In genomic region chr9:40948473-40948872, GRCm38 (mm10) we compare ENCODE assay signal across 22 mouse cellular contexts. TPM values are rescaled to one million over a fixed set of nuclear protein-coding genes. Genes with fewer than 3 reads are reported as not detected.
DNase-seq lines count a peak whose midpoint lies in the region; ATAC-seq and TF ChIP-seq lines count a peak whose summit lies in the region.
"Had no signal": no experiment of that assay in that cellular context is flagged by ENCODE, and none has a peak within 500 bp of the region (broad histone marks: within the 10 kb centered on the region; RNA-seq: fewer than 3 reads in every experiment).

No protein-coding gene starts in this region.

- no peak overlapping the region for H3K4me2 ChIP-seq in hindbrain, postnatal 0 days (ENCODE audit: low read depth, low read length)
- no peak overlapping the region for H3K4me2 ChIP-seq in hindbrain, embryonic 13.5 days
- no peak overlapping the region for H3K4me2 ChIP-seq in midbrain, embryonic 14.5 days (ENCODE audit: low read length)
- no peak overlapping the region for H3K4me2 ChIP-seq in midbrain, embryonic 13.5 days (replicated peaks)
- no peak overlapping the region for H3K4me2 ChIP-seq in midbrain, postnatal 0 days (ENCODE audit: low read depth, low read length, poor library complexity, severe bottlenecking)
- H3K4me2 ChIP-seq: intestine, embryonic 15.5 days had no signal

- TF ChIP-seq CTCF in heart, adult 2 months (IDR thresholded peaks at IDR 0.05) = peak; percentile 17; the same call in 1 of the 2 replicates
- TF ChIP-seq CTCF in hindbrain, postnatal 0 days (IDR thresholded peaks at IDR 0.05; ENCODE audit: low read depth) = peak; percentile 14; the same call in 1 of the 2 replicates
- peak; percentile 33 for TF ChIP-seq CTCF in midbrain, postnatal 0 days (IDR thresholded peaks at IDR 0.05)

- H3K27me3 ChIP-seq in heart, adult 2 months (ENCODE audit: control insufficient read depth, insufficient read depth, low read length) = no peaks in the 10 kb centered on the region; the same call in 1 of the 2 replicates
- H3K27me3 ChIP-seq in hindbrain, postnatal 0 days (ENCODE audit: insufficient read depth, low read length) = no peaks in the 10 kb centered on the region
- H3K27me3 ChIP-seq in hindbrain, embryonic 13.5 days = peaks cover 58% of the 10 kb centered on the region
- H3K27me3 ChIP-seq in midbrain, embryonic 14.5 days (ENCODE audit: control insufficient read depth, insufficient read depth, low read length) = no peaks in the 10 kb centered on the region
- H3K27me3 ChIP-seq in midbrain, embryonic 13.5 days = peaks cover 14% of the 10 kb centered on the region; the same call in 1 of the 2 replicates
- no peaks in the 10 kb centered on the region for H3K27me3 ChIP-seq in midbrain, postnatal 0 days (ENCODE audit: insufficient read depth, low read length)
- H3K27me3 ChIP-seq: CH12.LX; intestine, embryonic 15.5 days had no signal

- ATAC-seq in hindbrain, postnatal 0 days = no peak
- no peak for ATAC-seq in hindbrain, embryonic 13.5 days (ENCODE audit: low FRiP score)
- no peak for ATAC-seq in midbrain, embryonic 14.5 days (ENCODE audit: low FRiP score, low TSS enrichment)
- no peak for ATAC-seq in midbrain, embryonic 13.5 days
- no peak for ATAC-seq in midbrain, postnatal 0 days (ENCODE audit: low FRiP score)
- ATAC-seq: intestine, embryonic 15.5 days had no signal

- no peak for TF ChIP-seq EP300 in heart, adult 2 months (IDR thresholded peaks at IDR 0.05; ENCODE audit: insufficient read depth, low read depth, low read length)

- WGBS in heart, adult 2 months = 70% methylated on average over 6 of the region's 6 CpGs
- WGBS in hindbrain, postnatal 0 days = 81% methylated on average over 6 of the region's 6 CpGs
- WGBS in hindbrain, embryonic 13.5 days = 84% methylated on average over 6 of the region's 6 CpGs
- 94% methylated on average over 6 of the region's 6 CpGs for WGBS in midbrain, embryonic 14.5 days
- WGBS in midbrain, embryonic 13.5 days = 91% methylated on average over 6 of the region's 6 CpGs
- 82% methylated on average over 6 of the region's 6 CpGs for WGBS in midbrain, postnatal 0 days

- H3K9ac ChIP-seq in heart, adult 2 months (ENCODE audit: low read depth, low read length) = no peak overlapping the region
- H3K9ac ChIP-seq in hindbrain, postnatal 0 days (replicated peaks; ENCODE audit: low read length) = no peak overlapping the region
- no peak overlapping the region for H3K9ac ChIP-seq in hindbrain, embryonic 13.5 days
- no peak overlapping the region for H3K9ac ChIP-seq in midbrain, embryonic 14.5 days (replicated peaks; ENCODE audit: low read length)
- no peak overlapping the region for H3K9ac ChIP-seq in midbrain, embryonic 13.5 days (replicated peaks)
- H3K9ac ChIP-seq in midbrain, postnatal 0 days (replicated peaks; ENCODE audit: low read length, poor library complexity, severe bottlenecking) = no peak overlapping the region
- H3K9ac ChIP-seq: intestine, embryonic 15.5 days had no signal

- no peak for TF ChIP-seq POLR2A in heart, adult 2 months (IDR thresholded peaks at IDR 0.05; ENCODE audit: insufficient read depth, low read depth, low read length)

- H3K4me3 ChIP-seq in heart, adult 2 months = no peak overlapping the region
- H3K4me3 ChIP-seq in hindbrain, postnatal 0 days (ENCODE audit: low read length) = no peak overlapping the region
- no peak overlapping the region for H3K4me3 ChIP-seq in hindbrain, embryonic 13.5 days
- no peak overlapping the region for H3K4me3 ChIP-seq in midbrain, embryonic 14.5 days (replicated peaks; ENCODE audit: low read depth, low read length)
- H3K4me3 ChIP-seq in midbrain, embryonic 13.5 days (replicated peaks) = no peak overlapping the region
- no peak overlapping the region for H3K4me3 ChIP-seq in midbrain, postnatal 0 days (ENCODE audit: low read depth, low read length)
- H3K4me3 ChIP-seq: heart, embryonic 10.5 days; intestine, embryonic 15.5 days had no signal

- no peak overlapping the region for H3K27ac ChIP-seq in heart, adult 2 months
- no peak overlapping the region for H3K27ac ChIP-seq in hindbrain, postnatal 0 days
- no peak overlapping the region for H3K27ac ChIP-seq in hindbrain, embryonic 13.5 days
- no peak overlapping the region for H3K27ac ChIP-seq in midbrain, embryonic 14.5 days (replicated peaks; ENCODE audit: low read depth, low read length)
- H3K27ac ChIP-seq in midbrain, embryonic 13.5 days = no peak overlapping the region
- H3K27ac ChIP-seq in midbrain, postnatal 0 days (ENCODE audit: low read depth, low read length) = no peak overlapping the region
- H3K27ac ChIP-seq: heart, embryonic 10.5 days; intestine, embryonic 15.5 days had no signal

- H3K79me2 ChIP-seq in heart, adult 2 months (replicated peaks; ENCODE audit: control insufficient read depth, insufficient read depth, low read length) = no peaks in the 10 kb centered on the region

- H3K9me3 ChIP-seq in hindbrain, postnatal 0 days (ENCODE audit: low read length) = no peaks in the 10 kb centered on the region
- H3K9me3 ChIP-seq in hindbrain, embryonic 13.5 days = no peaks in the 10 kb centered on the region
- no peaks in the 10 kb centered on the region for H3K9me3 ChIP-seq in midbrain, embryonic 14.5 days (ENCODE audit: control insufficient read depth, low read length)
- no peaks in the 10 kb centered on the region for H3K9me3 ChIP-seq in midbrain, embryonic 13.5 days
- H3K9me3 ChIP-seq in midbrain, postnatal 0 days (ENCODE audit: low read length) = no peaks in the 10 kb centered on the region
- H3K9me3 ChIP-seq: embryonic facial prominence, embryonic 10.5 days; heart, embryonic 10.5 days; intestine, embryonic 15.5 days had no signal

- H3K4me1 ChIP-seq in heart, adult 2 months (ENCODE audit: control insufficient read depth, insufficient read depth, low read length) = no peaks in the 10 kb centered on the region
- H3K4me1 ChIP-seq in hindbrain, postnatal 0 days (ENCODE audit: insufficient read depth, low read length) = no peaks in the 10 kb centered on the region
- H3K4me1 ChIP-seq in hindbrain, embryonic 13.5 days (replicated peaks) = peaks cover 8% of the 10 kb centered on the region
- peaks cover 8% of the 10 kb centered on the region; the same call in 1 of the 2 replicates for H3K4me1 ChIP-seq in midbrain, embryonic 14.5 days (ENCODE audit: control insufficient read depth, insufficient read depth, low read length)
- peaks cover 8% of the 10 kb centered on the region; the same call in 1 of the 2 replicates for H3K4me1 ChIP-seq in midbrain, embryonic 13.5 days (replicated peaks)
- 0 out of 2 replicates have a peak, but pooled peaks cover 4% of the 10 kb centered on the region for H3K4me1 ChIP-seq in midbrain, postnatal 0 days (ENCODE audit: insufficient read depth, low read length)
- H3K4me1 ChIP-seq: intestine, embryonic 15.5 days had no signal

- intact Hi-C loops in heart, adult 2 months (cut with DNase I) = no loop called here
- intact Hi-C loops in heart, postnatal 36 days (cut with DNase I) = no loop called here

- no peaks in the 10 kb centered on the region for H3K36me3 ChIP-seq in heart, adult 2 months (ENCODE audit: control insufficient read depth, insufficient read depth, low read length)
- no peaks in the 10 kb centered on the region for H3K36me3 ChIP-seq in hindbrain, postnatal 0 days (ENCODE audit: insufficient read depth, low read length)
- no peaks in the 10 kb centered on the region for H3K36me3 ChIP-seq in hindbrain, embryonic 13.5 days
- no peaks in the 10 kb centered on the region for H3K36me3 ChIP-seq in midbrain, embryonic 14.5 days (ENCODE audit: control insufficient read depth, insufficient read depth, low read length)
- no peaks in the 10 kb centered on the region for H3K36me3 ChIP-seq in midbrain, embryonic 13.5 days
- no peaks in the 10 kb centered on the region for H3K36me3 ChIP-seq in midbrain, postnatal 0 days (ENCODE audit: insufficient read depth, low read length)
- H3K36me3 ChIP-seq: embryonic facial prominence, embryonic 10.5 days; heart, embryonic 10.5 days; intestine, embryonic 15.5 days had no signal

- DNase-seq in heart, adult 2 months = no peak
- DNase-seq in heart, postnatal 36 days = no peak
- DNase-seq in hindbrain, postnatal 0 days (ENCODE audit: low spot score) = peak; percentile 15
- peak; percentile 21 for DNase-seq in midbrain, embryonic 14.5 days
- no peak for DNase-seq in midbrain, postnatal 0 days (ENCODE audit: low spot score)
- DNase-seq in heart, postnatal 4 days = no peak
- DNase-seq: adrenal gland, adult 2 months; adrenal gland, postnatal 36 days; cerebellum, adult 2 months; cerebellum, postnatal 10 days; gastrocnemius, postnatal 36 days; heart, postnatal 10 days had no signal

RNA-seq across cellular contexts. Expression of gene Jhy, which starts 15.4 kb away (rescaled TPM):
- not detected for total RNA-seq in heart, adult 2 months (2021)
- 0.10 TPM in 1 of 2 replicates, not detected in the other for polyA plus RNA-seq in heart, adult 2 months (2012; rRNA removed)
- total RNA-seq in heart, postnatal 36 days (2021) = not detected
- 0.90 and 0.99 TPM in 2 replicates for total RNA-seq in hindbrain, postnatal 0 days (2014; rRNA removed)
- 1.1 and 1.8 TPM in 2 replicates for polyA plus RNA-seq in hindbrain, postnatal 0 days (2015; fragmentation: Nextera tagmentation; extraction: Ambion mirVana)
- polyA plus RNA-seq in hindbrain, embryonic 13.5 days (2015; fragmentation: Nextera tagmentation; extraction: Ambion mirVana) = 1.4 and 1.5 TPM in 2 replicates
- polyA plus RNA-seq in midbrain, embryonic 14.5 days (2014; fragmentation: Nextera tagmentation; extraction: Ambion mirVana) = 1.1 and 1.2 TPM in 2 replicates
- 0.86 and 3.2 TPM in 2 replicates for polyA plus RNA-seq in midbrain, embryonic 13.5 days (2015; fragmentation: Nextera tagmentation; extraction: Ambion mirVana)
- total RNA-seq in midbrain, postnatal 0 days (2014; rRNA removed) = 1.5 and 1.6 TPM in 2 replicates
- 0.99 and 1.1 TPM in 2 replicates for polyA plus RNA-seq in midbrain, postnatal 0 days (2015; fragmentation: Nextera tagmentation; extraction: Ambion mirVana)
- not detected for total RNA-seq in heart, postnatal 4 days (2021)
- total RNA-seq: adrenal gland, adult 2 months; adrenal gland, postnatal 36 days; CH12.LX; ES-E14; gastrocnemius, adult 8-10 months; gastrocnemius, postnatal 36 days; heart, postnatal 10 days had no signal
- polyA plus RNA-seq: adrenal gland, adult 2 months; heart, embryonic 14.5 days had no signal

RNA-seq across cellular contexts. Expression of gene Crtam, which starts 56.0 kb away (rescaled TPM):
- total RNA-seq in heart, adult 2 months (2021) = not detected
- 0.12 TPM in 1 of 2 replicates, not detected in the other for polyA plus RNA-seq in heart, adult 2 months (2012; rRNA removed)
- not detected for total RNA-seq in heart, postnatal 36 days (2021)
- total RNA-seq in hindbrain, postnatal 0 days (2014; rRNA removed) = 0.04 and 0.42 TPM in 2 replicates
- 0.21 and 0.52 TPM in 2 replicates for polyA plus RNA-seq in hindbrain, postnatal 0 days (2015; fragmentation: Nextera tagmentation; extraction: Ambion mirVana)
- 0.14 and 0.19 TPM in 2 replicates for polyA plus RNA-seq in hindbrain, embryonic 13.5 days (2015; fragmentation: Nextera tagmentation; extraction: Ambion mirVana)
- polyA plus RNA-seq in midbrain, embryonic 14.5 days (2014; fragmentation: Nextera tagmentation; extraction: Ambion mirVana) = 0.18 and 0.26 TPM in 2 replicates
- polyA plus RNA-seq in midbrain, embryonic 13.5 days (2015; fragmentation: Nextera tagmentation; extraction: Ambion mirVana) = 0.04 and 0.19 TPM in 2 replicates
- 0.05 TPM in 1 of 2 replicates, not detected in the other for total RNA-seq in midbrain, postnatal 0 days (2014; rRNA removed)
- 0.28 and 0.37 TPM in 2 replicates for polyA plus RNA-seq in midbrain, postnatal 0 days (2015; fragmentation: Nextera tagmentation; extraction: Ambion mirVana)
- total RNA-seq in heart, postnatal 4 days (2021) = under 1 TPM; 0.10 to 0.16 TPM
- total RNA-seq: adrenal gland, adult 2 months; adrenal gland, postnatal 36 days; CH12.LX; gastrocnemius, adult 8-10 months; gastrocnemius, postnatal 36 days had no signal
- polyA plus RNA-seq: adrenal gland, adult 2 months; embryonic facial prominence, embryonic 14.5 days; heart, embryonic 14.5 days had no signal

Comparison
In these comparisons a context has a peak if more than half of its experiments do, and no peak if none do; other contexts are left out.
1. DNase-seq: peak in hindbrain, postnatal 0 days (single experiment) and midbrain, embryonic 14.5 days (single experiment); none in heart, adult 2 months (0 of 2), heart, postnatal 36 days (0 of 2), midbrain, postnatal 0 days (single experiment) and heart, postnatal 4 days (single experiment).
2. Peak in every context shown above with its lines, with median percentiles within 50 percentile points of each other: CTCF ChIP-seq.